Mouse (Mus musculus): ENCODE measurements around the gene Mrps27.

The Mrps27 gene

GRCm38 (mm10) chr13:99344599-99345575 lies at the start of gene Mrps27, which contains the start of gene Ptcd2:
Mrps27 (plus strand) TSS chr13:99344786.
Ptcd2 (minus strand) TSS chr13:99344705.
- WGBS, result 2% methylated on average over 39 of the region's 39 CpGs

GRCm38 (mm10) chr13:99299921-99300320 lies 44.7 kb upstream of the Mrps27 start:
- 68% methylated on average over 5 of the region's 5 CpGs for WGBS

DNA sequence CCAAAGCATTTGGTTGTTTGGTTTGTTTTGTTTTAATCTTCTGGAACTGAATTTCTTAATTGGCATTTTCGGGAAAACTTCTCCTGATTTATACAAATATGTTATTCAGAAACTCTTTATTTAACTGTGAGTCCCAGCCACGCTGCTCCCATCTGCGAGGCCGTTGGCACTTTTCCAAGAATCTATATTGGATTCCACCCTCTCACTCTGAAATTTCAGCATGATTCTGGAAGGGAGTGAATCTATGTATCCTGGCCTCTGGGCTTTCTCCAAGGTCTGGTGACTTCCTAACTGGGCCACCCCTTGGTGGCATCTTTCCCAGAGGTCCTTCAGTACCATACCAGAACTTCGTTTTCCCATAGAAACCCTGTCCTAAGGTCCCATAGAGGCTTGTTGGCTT lies 40.7 kb upstream of the Mrps27 start:
- 28% methylated on average over 5 of the region's 5 CpGs for WGBS

GRCm38 (mm10) chr13:99304365-99304764 lies 40.2 kb upstream of the Mrps27 start:
- WGBS, result 74% methylated on average over 11 of the region's 11 CpGs

DNA sequence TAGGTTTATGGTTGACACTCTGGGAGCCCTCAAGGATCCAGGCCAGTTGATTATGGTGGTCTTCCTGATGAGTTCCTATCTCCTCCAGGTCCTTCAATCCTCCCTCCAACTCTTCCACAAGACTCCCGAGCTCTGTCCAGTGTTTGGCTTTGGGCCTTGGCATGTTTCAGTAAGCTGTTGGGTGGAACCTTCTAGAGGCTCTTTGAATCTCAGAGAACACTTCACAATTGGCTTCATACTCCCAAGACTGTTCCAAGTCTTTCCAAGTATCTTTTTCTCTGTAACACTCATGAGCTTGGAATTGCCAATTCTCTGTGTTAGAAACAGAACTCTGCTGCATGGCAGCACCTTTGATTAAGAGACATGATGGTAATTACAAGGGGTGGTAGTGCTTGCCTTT lies 39.4 kb upstream of the Mrps27 start:
- WGBS, result 59% methylated on average over 1 of the region's 1 CpGs

- 92% methylated on average over 8 of the region's 8 CpGs for WGBS
These were observed 38.4 kb upstream of the Mrps27 start for GRCm38 (mm10) chr13:99306164-99306563.

DNA sequence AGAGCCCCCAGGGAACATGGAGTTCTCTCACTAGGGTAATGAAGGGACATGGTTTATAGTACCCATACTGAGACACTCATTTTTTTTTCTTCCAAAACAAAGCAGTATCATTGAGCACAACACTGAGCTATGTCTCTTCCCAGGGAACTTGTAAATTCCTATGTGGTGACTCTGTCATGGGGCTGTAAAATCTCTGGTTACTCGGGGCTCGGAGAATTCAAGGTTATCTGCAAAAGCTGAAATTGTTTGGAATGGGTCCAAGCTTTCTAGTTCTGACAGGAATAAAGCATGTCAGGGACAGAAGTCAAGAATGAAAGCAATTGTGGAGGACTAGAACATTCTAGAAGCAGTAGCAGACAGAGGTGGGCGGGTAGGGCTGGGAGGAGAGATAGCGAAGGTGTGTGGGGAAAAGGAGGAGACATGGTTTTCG lies 36.6 kb upstream of the Mrps27 start:
- WGBS, result 58% methylated on average over 5 of the region's 5 CpGs

GRCm38 (mm10) chr13:99308393-99308792 lies 36.2 kb upstream of the Mrps27 start:
- WGBS, result 90% methylated on average over 8 of the region's 8 CpGs

DNA sequence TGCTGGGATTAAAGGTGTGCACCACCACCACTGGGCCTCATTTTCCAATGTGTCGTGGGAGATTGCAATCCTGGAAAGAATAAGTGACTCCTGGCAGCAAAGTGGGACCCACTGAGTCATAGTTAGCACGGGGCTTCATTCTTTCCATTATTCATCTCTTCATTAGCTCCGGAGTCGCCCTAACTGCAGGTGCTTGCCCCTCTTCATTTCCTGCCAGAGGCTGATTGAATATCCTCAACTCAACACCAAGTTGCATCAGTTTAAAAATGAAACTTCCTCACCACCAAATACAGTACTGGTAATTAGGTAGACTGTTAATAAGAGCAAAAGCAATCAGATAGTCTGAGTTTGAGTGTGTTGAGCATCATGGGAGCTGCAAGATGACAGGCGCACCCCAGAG lies 30.5 kb upstream of the Mrps27 start:
- WGBS, result 95% methylated on average over 5 of the region's 5 CpGs

GRCm38 (mm10) chr13:99314657-99315181 lies 29.9 kb upstream of the Mrps27 start:
- 92% methylated on average over 15 of the region's 15 CpGs for WGBS

DNA sequence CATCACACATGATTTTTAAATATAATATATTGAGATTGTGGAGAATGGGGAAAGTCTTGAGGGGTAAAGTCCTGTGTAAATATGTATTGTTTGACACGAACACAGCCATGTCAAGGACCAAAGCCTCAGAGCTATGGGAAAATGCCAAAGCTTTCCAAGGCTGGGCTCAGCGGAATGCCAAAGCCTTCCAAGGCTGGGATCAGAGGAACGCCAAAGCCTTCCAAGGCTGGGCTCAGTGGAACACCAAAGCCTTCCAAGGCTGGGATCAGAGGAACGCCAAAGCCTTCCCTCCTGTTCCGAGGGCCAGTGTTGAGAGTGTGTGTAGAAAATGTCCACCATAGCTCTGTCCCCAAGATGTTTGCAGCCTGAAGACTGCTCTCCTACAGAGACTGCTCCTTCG lies 28.2 kb upstream of the Mrps27 start:
- 84% methylated on average over 6 of the region's 6 CpGs for WGBS

DNA sequence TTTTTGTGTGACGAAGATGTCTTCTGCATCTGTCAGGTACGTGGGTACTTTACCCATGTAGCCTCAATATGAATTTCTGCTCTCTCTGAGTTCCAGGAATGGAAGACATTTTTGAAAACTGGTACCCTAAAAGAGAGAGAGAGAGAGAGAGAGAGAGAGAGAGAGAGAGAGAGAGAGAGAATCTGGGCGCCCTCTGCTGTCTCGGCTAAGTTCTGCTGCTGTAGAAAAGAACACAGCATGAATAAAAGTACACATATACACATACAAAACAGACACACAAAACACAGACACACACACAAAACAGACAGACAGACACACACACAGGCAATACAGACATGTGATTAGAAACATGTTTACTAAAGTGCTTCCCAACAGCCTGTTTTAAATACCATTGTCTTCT lies 27.5 kb upstream of the Mrps27 start:
- WGBS, result 31% methylated on average over 4 of the region's 4 CpGs

DNA sequence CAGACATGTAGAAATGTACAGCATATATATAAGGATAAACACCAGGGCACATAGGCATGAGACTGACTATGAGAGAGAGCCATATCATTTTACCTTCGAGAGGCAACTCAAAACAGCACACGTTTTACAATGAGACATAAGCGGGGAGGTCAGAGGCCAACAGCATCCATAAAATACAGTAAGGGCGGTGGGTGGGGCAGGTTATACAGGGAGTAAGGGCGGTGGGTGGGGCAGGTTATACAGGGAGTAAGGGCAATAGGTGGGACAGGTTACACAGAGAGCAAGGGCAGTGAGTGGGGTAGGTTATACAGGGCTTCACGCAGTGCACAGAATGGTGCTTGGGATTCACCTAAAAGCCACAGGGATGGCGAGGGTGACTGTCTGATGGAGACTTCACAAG lies 24.1 kb upstream of the Mrps27 start:
- WGBS, result 93% methylated on average over 7 of the region's 7 CpGs

- WGBS, result 81% methylated on average over 13 of the region's 13 CpGs
These were observed 21.7 kb upstream of the Mrps27 start for GRCm38 (mm10) chr13:99322915-99323314.

- WGBS, result 63% methylated on average over 7 of the region's 7 CpGs
These were observed 20.8 kb upstream of the Mrps27 start for GRCm38 (mm10) chr13:99323632-99324336.

DNA sequence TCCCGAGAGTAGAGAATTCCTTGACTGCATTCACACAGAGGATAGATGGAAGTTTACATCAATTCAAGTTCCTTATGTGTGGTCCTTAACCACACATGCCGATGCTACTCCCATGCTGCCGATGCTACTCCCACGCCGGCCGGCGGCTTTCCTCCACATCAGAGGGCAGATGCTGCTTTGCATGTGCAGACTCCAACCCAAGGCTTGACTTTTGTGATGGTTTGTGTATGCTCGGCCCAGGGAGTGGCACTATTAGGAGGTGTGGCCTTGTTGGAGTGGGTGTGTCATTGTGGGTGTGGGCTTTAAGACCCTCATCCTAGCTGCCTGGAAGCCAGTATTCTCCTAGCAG lies 20.3 kb upstream of the Mrps27 start:
- 82% methylated on average over 8 of the region's 8 CpGs for WGBS

GRCm38 (mm10) chr13:99331255-99331654 lies 13.3 kb upstream of the Mrps27 start:
- WGBS, result 59% methylated on average over 4 of the region's 4 CpGs

DNA sequence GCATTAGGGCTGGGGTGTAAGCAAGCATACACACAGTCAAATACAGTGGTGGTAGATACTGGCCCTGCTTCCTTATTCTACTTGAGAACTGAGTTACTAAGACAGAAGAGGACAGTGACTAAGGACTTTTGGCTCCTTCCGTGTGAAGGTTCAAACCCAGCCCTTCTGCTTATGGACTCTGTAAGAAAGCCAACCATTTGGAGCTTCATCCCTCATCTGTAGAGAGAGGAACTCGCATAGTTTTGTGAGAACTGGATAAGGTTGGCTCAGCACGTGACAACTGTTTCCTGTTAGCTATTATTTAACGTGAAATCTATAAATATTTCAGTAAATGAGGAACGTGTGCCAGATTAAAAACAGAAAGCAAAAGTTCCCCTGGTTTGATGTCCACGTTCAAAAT lies 7.1 kb upstream of the Mrps27 start:
- 57% methylated on average over 6 of the region's 6 CpGs for WGBS

DNA sequence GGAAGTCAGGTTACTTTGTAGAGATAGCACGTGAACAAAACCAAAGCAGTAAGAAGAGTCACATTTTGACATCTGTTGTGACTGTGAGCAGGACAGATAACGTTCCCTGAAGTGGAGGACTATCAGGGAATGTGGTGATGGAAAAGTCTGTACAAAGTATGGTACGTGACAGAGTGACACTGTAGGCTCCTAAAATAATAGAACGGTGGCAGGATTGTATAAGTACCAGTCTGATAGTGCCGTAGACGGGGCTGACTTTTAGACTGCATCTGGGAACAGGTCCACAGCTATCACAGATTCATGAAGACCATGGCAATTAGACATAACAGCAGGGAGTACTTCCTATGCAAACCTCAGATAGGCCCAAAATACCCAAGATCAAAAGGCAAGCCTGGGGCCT lies 3.1 kb upstream of the Mrps27 start:
- WGBS, result 87% methylated on average over 6 of the region's 6 CpGs

DNA sequence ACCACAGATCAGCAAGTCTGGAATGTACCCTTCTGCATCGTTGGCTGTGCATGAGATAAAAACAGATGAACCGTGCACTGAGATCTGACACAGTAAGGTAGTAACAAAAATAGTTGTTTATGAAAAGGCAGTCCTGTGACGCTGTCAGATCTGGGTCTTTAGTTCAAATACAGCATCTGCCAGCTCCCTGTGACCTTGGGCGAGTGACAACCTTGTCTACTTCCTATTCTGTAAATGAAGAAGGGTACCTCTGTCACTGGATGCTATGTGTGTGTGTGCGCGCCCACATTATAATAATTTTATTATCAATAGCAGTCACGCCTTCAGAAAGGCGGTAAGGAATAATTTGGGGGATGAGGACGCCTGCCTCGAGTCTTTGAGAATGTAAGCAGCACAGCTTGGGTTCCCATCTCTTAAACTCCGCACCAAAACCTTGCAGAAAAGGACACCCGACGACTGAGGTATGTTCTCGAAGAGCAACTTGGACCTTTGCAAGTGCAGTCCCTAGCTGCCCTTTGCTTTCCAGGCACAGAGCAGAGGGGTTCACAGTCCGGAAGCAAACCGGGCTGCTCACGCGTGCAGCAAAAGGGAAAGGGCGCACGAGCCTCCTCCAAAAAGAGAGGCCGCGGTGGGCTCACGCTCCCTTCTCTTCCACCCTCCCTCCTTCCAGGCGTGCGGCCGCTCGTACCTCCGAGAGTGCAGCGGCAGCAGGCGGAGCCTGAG lies 549 bp upstream of the Mrps27 start:
- WGBS, result under 1% methylated on average over 30 of the region's 30 CpGs

DNA sequence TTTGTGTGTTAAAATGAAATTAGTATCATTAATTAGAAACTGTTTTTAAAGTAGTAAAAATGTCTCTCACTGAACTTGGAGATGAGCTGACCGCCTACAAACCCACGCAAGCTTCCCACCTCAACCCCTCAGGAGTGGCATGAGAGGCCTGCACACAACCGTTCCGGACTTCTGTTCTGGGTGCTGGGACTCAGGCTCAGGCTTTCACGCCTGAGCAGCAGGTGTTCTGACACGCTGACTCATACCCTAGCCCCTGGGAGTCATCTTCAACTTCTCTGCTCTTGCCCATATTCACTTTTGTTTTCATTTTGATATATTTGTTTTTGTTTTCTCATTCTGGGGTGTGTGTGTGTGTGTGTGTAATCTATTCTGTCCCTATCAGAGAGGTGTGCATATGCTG lies 5.4 kb downstream of the Mrps27 start:
- 84% methylated on average over 6 of the region's 6 CpGs for WGBS

DNA sequence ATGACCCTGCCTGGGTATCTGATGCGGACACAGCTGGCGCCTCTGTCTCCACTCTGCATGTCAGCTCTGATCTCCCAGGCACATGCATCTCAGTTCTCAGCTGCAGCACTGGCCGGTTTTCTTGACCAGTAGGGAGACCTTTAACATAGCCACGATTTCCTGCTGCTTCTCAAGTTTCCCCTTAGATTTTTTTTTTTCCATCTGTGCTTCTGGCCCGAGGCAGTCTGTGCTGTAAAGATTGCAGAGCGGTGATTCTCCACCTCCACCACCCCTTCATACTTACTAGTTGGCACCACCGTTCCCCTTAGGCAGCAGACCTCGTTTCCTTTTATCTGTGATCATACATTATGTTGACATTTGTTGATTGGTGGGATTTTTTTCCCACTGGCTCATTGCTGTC lies 6.6 kb downstream of the Mrps27 start:
- WGBS, result 62% methylated on average over 8 of the region's 8 CpGs

Measured in cerebral cortex, adult 2 months (tissue).